8 mouse cellular contexts compared by ENCODE assay signal in the genomic region with DNA sequence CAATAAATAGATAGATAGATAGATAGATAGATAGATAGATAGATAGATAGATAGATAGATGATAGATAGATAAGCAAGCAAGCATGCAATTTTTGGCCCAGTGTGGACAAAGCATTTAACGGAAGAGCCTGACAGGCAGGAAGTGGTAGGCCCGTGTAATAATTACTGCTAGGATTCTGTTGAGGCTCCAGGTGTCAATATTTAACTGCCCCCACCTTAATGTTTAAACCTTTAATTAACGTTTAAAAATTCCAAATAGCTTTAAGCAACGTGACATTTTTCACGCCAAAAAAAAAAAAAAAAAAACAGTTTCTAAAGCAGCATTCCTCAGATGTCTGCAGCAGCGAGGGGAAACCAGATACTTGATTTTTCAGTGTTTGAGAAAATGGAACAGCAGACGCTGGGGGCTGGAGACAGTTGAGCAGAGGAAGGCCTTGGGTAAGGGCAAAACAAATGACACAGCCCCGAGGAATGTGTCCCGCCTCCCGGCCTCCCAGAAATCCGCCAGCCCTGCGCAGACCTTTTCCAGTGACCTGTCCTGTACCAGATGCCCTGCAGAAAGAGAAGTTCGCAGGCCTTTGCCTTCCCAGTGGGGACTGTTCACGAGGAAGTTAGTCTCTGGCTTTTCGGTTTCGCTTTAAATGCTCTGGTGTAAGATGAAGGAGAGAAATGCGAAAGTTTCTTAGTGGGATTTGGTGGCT. TPM values are rescaled to one million over a fixed set of nuclear protein-coding genes. Genes with fewer than 3 reads are reported as not detected.
A peak's percentile ranks its signal among the peaks of the same experiment; 100 is the strongest.
DNase-seq lines count a peak whose midpoint lies in the region; ATAC-seq and TF ChIP-seq lines count a peak whose summit lies in the region.

No protein-coding gene starts in this region.

- H3K27me3 ChIP-seq in heart, embryonic 16.5 days (ENCODE audit: control insufficient read depth, insufficient read depth, low read length): no peaks in the 10 kb centered on the region
- H3K27me3 ChIP-seq in limb, embryonic 15.5 days: no peaks in the 10 kb centered on the region

- no peaks in the 10 kb centered on the region for H3K36me3 ChIP-seq in heart, embryonic 16.5 days (ENCODE audit: control insufficient read depth, insufficient read depth)
- no peaks in the 10 kb centered on the region for H3K36me3 ChIP-seq in limb, embryonic 15.5 days

- H3K9ac ChIP-seq in heart, embryonic 16.5 days (ENCODE audit: low read length): no peak overlapping the region
- H3K9ac ChIP-seq in limb, embryonic 15.5 days: no peak overlapping the region

- H3K4me3 ChIP-seq in heart, embryonic 16.5 days (ENCODE audit: low read length): no peak overlapping the region
- no peak overlapping the region for H3K4me3 ChIP-seq in limb, embryonic 15.5 days
- no peak overlapping the region for H3K4me3 ChIP-seq in layer of hippocampus, adult 2 months

- H3K4me2 ChIP-seq in heart, embryonic 16.5 days (ENCODE audit: low read depth, low read length): no peak overlapping the region
- H3K4me2 ChIP-seq in limb, embryonic 15.5 days: no peak overlapping the region

- peak; percentile 20 for DNase-seq in layer of hippocampus, adult 11-12 months (ENCODE audit: low spot score)
- DNase-seq in layer of hippocampus, adult 18-20 months (ENCODE audit: low spot score in 2 of 2): no peak
- DNase-seq in embryo, embryonic 10 days (ENCODE audit: low spot score): peak; percentile 39
- peak; percentile 82 for DNase-seq in yolk sac, embryonic 10.5 days (ENCODE audit: low spot score)
- no peak for DNase-seq in c-Kit-positive CD71-positive TER-119-positive erythroid progenitor cells, embryonic 14.5 days (ENCODE audit: low spot score)
- no peak for DNase-seq in layer of hippocampus, adult 2 months (ENCODE audit: low spot score in 2 of 2)

- peak overlapping the region; percentile 53 for H3K27ac ChIP-seq in heart, embryonic 16.5 days (ENCODE audit: low read length)
- H3K27ac ChIP-seq in limb, embryonic 15.5 days: peak overlapping the region; percentile 54
- H3K27ac ChIP-seq in layer of hippocampus, adult 2 months: no peak overlapping the region

- 47% methylated on average over 17 of the region's 17 CpGs for WGBS in heart, embryonic 16.5 days
- WGBS in limb, embryonic 15.5 days: 40% methylated on average over 17 of the region's 17 CpGs

- 0 out of 2 replicates have a peak, but pooled peaks cover 3% of the 10 kb centered on the region for H3K4me1 ChIP-seq in heart, embryonic 16.5 days (ENCODE audit: control insufficient read depth, insufficient read depth, low read length)
- H3K4me1 ChIP-seq in limb, embryonic 15.5 days: 0 out of 2 replicates have a peak, but pooled peaks cover 4% of the 10 kb centered on the region

- ATAC-seq in heart, embryonic 16.5 days (replicated peaks; ENCODE audit: extremely low read depth, insufficient read depth, low FRiP score): no peak; the same call in 1 of the 2 replicates
- no peak for ATAC-seq in limb, embryonic 15.5 days (ENCODE audit: insufficient number of reproducible peaks, low FRiP score, low TSS enrichment, low read depth)

- no peak for TF ChIP-seq CTCF in layer of hippocampus, adult 2 months (conservative IDR thresholded peaks at IDR 0.05)

- H3K9me3 ChIP-seq in heart, embryonic 16.5 days (replicated peaks; ENCODE audit: control insufficient read depth, low read length): no peaks in the 10 kb centered on the region; the same call in 1 of the 2 replicates
- no peaks in the 10 kb centered on the region for H3K9me3 ChIP-seq in limb, embryonic 15.5 days

RNA-seq across cellular contexts. Expression of gene Srsf10, which starts 35.6 kb away (rescaled TPM):
- 10 to 100 TPM; 83.8 to 87.8 TPM for total RNA-seq in layer of hippocampus, adult 18-20 months (2021)
- 128 and 147 TPM in 2 replicates for polyA plus RNA-seq in heart, embryonic 16.5 days (2015; fragmentation: Nextera tagmentation; extraction: Ambion mirVana)
- 208 and 209 TPM in 2 replicates for polyA plus RNA-seq in limb, embryonic 15.5 days (2015; fragmentation: Nextera tagmentation; extraction: Ambion mirVana)
- total RNA-seq in layer of hippocampus, adult 2 months (2021): 10 to 100 TPM; 82.6 to 94.2 TPM

RNA-seq across cellular contexts. Expression of gene Pnrc2, which starts 53.7 kb away (rescaled TPM):
- 10 to 100 TPM; 50.5 to 53.0 TPM for total RNA-seq in layer of hippocampus, adult 18-20 months (2021)
- polyA plus RNA-seq in heart, embryonic 16.5 days (2015; fragmentation: Nextera tagmentation; extraction: Ambion mirVana): 133 and 149 TPM in 2 replicates
- 160 TPM in 2 replicates for polyA plus RNA-seq in limb, embryonic 15.5 days (2015; fragmentation: Nextera tagmentation; extraction: Ambion mirVana)
- total RNA-seq in layer of hippocampus, adult 2 months (2021): 10 to 100 TPM; 52.7 to 54.8 TPM

Comparison
In these comparisons a context has a peak if more than half of its experiments do, and no peak if none do; other contexts are left out.
1. DNase-seq: peak in layer of hippocampus, adult 11-12 months (single experiment), embryo, embryonic 10 days (single experiment) and yolk sac, embryonic 10.5 days (single experiment); none in layer of hippocampus, adult 18-20 months (0 of 2), c-Kit-positive CD71-positive TER-119-positive erythroid progenitor cells, embryonic 14.5 days (single experiment) and layer of hippocampus, adult 2 months (0 of 2).